Mouse (Mus musculus) lung, embryonic 16.5 days (tissue): ENCODE results near the gene Fam47e. TPM values are rescaled to one million over a fixed set of nuclear protein-coding genes. Genes with fewer than 3 reads are reported as not detected.

ENCODE experiments used
- ATAC-seq: fragments of 200-750 bp; cut with Nextera tagmentation; 2 replicates; pipeline ENCODE4 v1.8.0; 2017; ENCODE audit warnings: low read depth, mild to moderate bottlenecking, moderate library complexity
- H3K27ac ChIP-seq: fragments of 300-500 bp; sonication (generic); 2 replicates; pipeline ENCODE4 v1.5.1; 2014; ENCODE audit warnings: mild to moderate bottlenecking, control low read depth, low read length
- H3K27me3 ChIP-seq: fragments of 300-500 bp; sonication (generic); 2 replicates; pipeline ENCODE4 v1.6.1; 2014; ENCODE audit warnings: low read depth, low read length, mixed read lengths; ENCODE audit not compliant: control insufficient read depth, insufficient read depth
- H3K36me3 ChIP-seq: fragments of 300-500 bp; sonication (generic); 2 replicates; pipeline ENCODE4 v1.6.1; 2014; ENCODE audit warnings: low read length; ENCODE audit not compliant: control insufficient read depth, insufficient read depth
- H3K4me1 ChIP-seq: fragments of 300-500 bp; sonication (generic); replicated peaks from 2 replicates; pipeline ENCODE4 v1.6.1; 2014; ENCODE audit warnings: low read length, mixed read lengths; ENCODE audit not compliant: control insufficient read depth, insufficient read depth
- H3K4me2 ChIP-seq: fragments of 300-500 bp; sonication (generic); 2 replicates; pipeline ENCODE4 v1.6.1; 2014; ENCODE audit warnings: low read depth, low read length, control low read depth
- H3K4me3 ChIP-seq: fragments of 300-500 bp; sonication (generic); 2 replicates; pipeline ENCODE4 v1.5.1; 2014; ENCODE audit warnings: mild to moderate bottlenecking, low read length, control low read depth
- H3K9ac ChIP-seq: fragments of 300-500 bp; sonication (generic); 2 replicates; pipeline ENCODE4 v1.6.1; 2014; ENCODE audit warnings: low read length, control low read depth
- H3K9me3 ChIP-seq: fragments of 300-500 bp; sonication (generic); 2 replicates; pipeline ENCODE4 v1.6.1; 2016; ENCODE audit warnings: low read length; ENCODE audit not compliant: control insufficient read depth
- WGBS: fragments of 180-500 bp; shearing (Covaris S2); extraction: QIAGEN DNeasy Blood & Tissue Kit; methylation state at CpG from one replicate; pipeline ENCODE4 v1.1.7; 2014; 5-methylcytosine and 5-hydroxymethylcytosine counted together
- polyA plus RNA-seq: library from polyadenylated mRNA; unstranded; fragments of >200 nt; fragmentation: Nextera tagmentation; extraction: Ambion mirVana; gene quantifications from 2 replicates; pipeline ENCODE4 v1.2.1, GENCODE M21; 2015

Fam47e gene
- polyA plus RNA-seq, 1 experiment from 2014 or later, result 4.2 TPM

- Histone ChIP-seq H3K4me3 (no peak overlapping the region), H3K4me2 (no peak overlapping the region), H3K9ac (no peak overlapping the region), H3K27ac (peak overlapping the region; percentile 55), H3K4me1 (no peaks in the 10 kb centered on the region), H3K36me3 (no peaks in the 10 kb centered on the region), H3K9me3 (no peaks in the 10 kb centered on the region; the same call in 1 of the 2 replicates), H3K27me3 (no peaks in the 10 kb centered on the region)
- WGBS, result 52% methylated on average over 5 of the region's 5 CpGs
- ATAC-seq, result peak; percentile 74
Measured at GRCm38 (mm10) chr5:92621883-92622282, 67.0 kb downstream of the Fam47e start.

- H3K4me3 ChIP-seq, result no peak overlapping the region
- no peaks in the 10 kb centered on the region for H3K36me3 ChIP-seq
- H3K27me3 ChIP-seq, result no peaks in the 10 kb centered on the region
- no peaks in the 10 kb centered on the region; the same call in 1 of the 2 replicates for H3K9me3 ChIP-seq
- peak overlapping the region; percentile 75 for H3K27ac ChIP-seq
- no peak overlapping the region; the same call in 1 of the 2 replicates for H3K9ac ChIP-seq
- H3K4me2 ChIP-seq, result no peak overlapping the region
- ATAC-seq, result peak; percentile 96
- H3K4me1 ChIP-seq, result peaks cover 5% of the 10 kb centered on the region; the same call in 1 of the 2 replicates
- WGBS, result 39% methylated on average over 7 of the region's 7 CpGs
Measured at GRCm38 (mm10) chr5:92627896-92628295, 73.0 kb downstream of the Fam47e start.

- Histone ChIP-seq H3K4me3 (no peak overlapping the region), H3K36me3 (no peaks in the 10 kb centered on the region), H3K9me3 (no peaks in the 10 kb centered on the region), H3K4me1 (no peaks in the 10 kb centered on the region), H3K4me2 (no peak overlapping the region), H3K9ac (no peak overlapping the region), H3K27me3 (no peaks in the 10 kb centered on the region), H3K27ac (no peak overlapping the region)
- ATAC-seq, result no peak
- WGBS, result 52% methylated on average over 4 of the region's 4 CpGs
Measured at GRCm38 (mm10) chr5:92633526-92633925, 78.7 kb downstream of the Fam47e start.

- no peaks in the 10 kb centered on the region for H3K9me3 ChIP-seq
- no peak overlapping the region for H3K9ac ChIP-seq
- WGBS, result 69% methylated on average over 3 of the region's 3 CpGs
- no peaks in the 10 kb centered on the region for H3K4me1 ChIP-seq
- H3K27me3 ChIP-seq, result no peaks in the 10 kb centered on the region
- H3K4me2 ChIP-seq, result no peak overlapping the region
- H3K36me3 ChIP-seq, result no peaks in the 10 kb centered on the region
- H3K4me3 ChIP-seq, result no peak overlapping the region
- H3K27ac ChIP-seq, result no peak overlapping the region
- ATAC-seq, result no peak
Measured at GRCm38 (mm10) chr5:92634916-92635315, 80.0 kb downstream of the Fam47e start.

- Histone ChIP-seq H3K36me3 (no peaks in the 10 kb centered on the region), H3K27ac (no peak overlapping the region), H3K4me2 (no peak overlapping the region), H3K9ac (no peak overlapping the region), H3K27me3 (no peaks in the 10 kb centered on the region), H3K4me1 (no peaks in the 10 kb centered on the region), H3K9me3 (no peaks in the 10 kb centered on the region), H3K4me3 (no peak overlapping the region)
- WGBS, result 81% methylated on average over 5 of the region's 5 CpGs
- ATAC-seq, result no peak
Measured at GRCm38 (mm10) chr5:92635891-92636290, 81.0 kb downstream of the Fam47e start.

DNA sequence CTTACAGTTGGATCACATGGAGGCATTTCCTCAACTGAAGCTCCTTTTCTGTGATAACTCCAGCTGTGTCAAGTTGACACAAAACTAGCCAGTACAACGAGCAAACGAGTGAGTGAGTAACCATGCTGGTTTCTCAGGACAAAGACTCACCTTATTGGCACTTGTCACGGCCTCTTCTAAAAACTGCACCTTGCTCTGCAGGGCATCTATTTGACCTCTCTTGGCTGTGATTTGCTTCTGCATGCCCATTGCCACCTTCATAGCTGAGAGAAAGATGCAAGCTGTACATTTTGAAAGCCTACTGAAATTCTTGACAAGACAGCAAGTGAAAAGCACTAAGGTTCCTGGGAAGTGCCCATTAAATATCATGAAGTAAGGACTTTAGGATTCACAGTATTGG lies 86.0 kb downstream of the Fam47e start:
- Histone ChIP-seq H3K4me1 (no peaks in the 10 kb centered on the region), H3K36me3 (no peaks in the 10 kb centered on the region), H3K4me3 (no peak overlapping the region), H3K4me2 (no peak overlapping the region), H3K27ac (no peak overlapping the region), H3K9me3 (no peaks in the 10 kb centered on the region), H3K9ac (no peak overlapping the region), H3K27me3 (no peaks in the 10 kb centered on the region)
- 76% methylated on average over 3 of the region's 3 CpGs for WGBS
- no peak for ATAC-seq

Other genes starting within 250 kb of the Fam47e start
- 24.7 and 30.8 TPM in 2 replicates for gene Sdad1, start 244.6 kb upstream of the Fam47e start, polyA plus RNA-seq
- gene Cxcl9, start 227.0 kb upstream of the Fam47e start, polyA plus RNA-seq, result not detected in 2 replicates
- 9.3 and 12.6 TPM in 2 replicates for gene Art3, start 223.2 kb upstream of the Fam47e start, polyA plus RNA-seq
- gene Cxcl10, start 206.2 kb upstream of the Fam47e start, polyA plus RNA-seq, result 0.57 and 2.7 TPM in 2 replicates
- 52.5 and 57.3 TPM in 2 replicates for gene Nup54, start 119.8 kb upstream of the Fam47e start, polyA plus RNA-seq
- 18.6 and 20.1 TPM in 2 replicates for gene Scarb2, start 48.2 kb upstream of the Fam47e start, polyA plus RNA-seq
- gene Stbd1, start 48.0 kb downstream of the Fam47e start, polyA plus RNA-seq, result 133 and 142 TPM in 2 replicates
- gene Ccdc158, start 120.2 kb downstream of the Fam47e start, polyA plus RNA-seq, result 3.3 TPM in 2 replicates
- 4.0 and 5.0 TPM in 2 replicates for gene Shroom3, start 128.4 kb downstream of the Fam47e start, polyA plus RNA-seq